Mouse (Mus musculus) cerebellum, adult 2 months (tissue): Measurements from ENCODE around the gene Atp6ap1l.

Experiments
- CTCF ChIP-seq: fragments of 200-500 bp; IDR thresholded peaks from 2 replicates; pipeline ENCODE4 v1.5.1; 2011; ENCODE audit warnings: low read depth, mild to moderate bottlenecking, control low read depth, low read length, moderate library complexity, borderline replicate concordance; ENCODE audit not compliant: insufficient read depth
- POLR2A ChIP-seq: fragments of 200-500 bp; IDR thresholded peaks from 2 replicates; pipeline ENCODE4 v1.6.1; 2011; ENCODE audit warnings: low read length, control low read depth, borderline replicate concordance; ENCODE audit not compliant: insufficient read depth

DNA sequence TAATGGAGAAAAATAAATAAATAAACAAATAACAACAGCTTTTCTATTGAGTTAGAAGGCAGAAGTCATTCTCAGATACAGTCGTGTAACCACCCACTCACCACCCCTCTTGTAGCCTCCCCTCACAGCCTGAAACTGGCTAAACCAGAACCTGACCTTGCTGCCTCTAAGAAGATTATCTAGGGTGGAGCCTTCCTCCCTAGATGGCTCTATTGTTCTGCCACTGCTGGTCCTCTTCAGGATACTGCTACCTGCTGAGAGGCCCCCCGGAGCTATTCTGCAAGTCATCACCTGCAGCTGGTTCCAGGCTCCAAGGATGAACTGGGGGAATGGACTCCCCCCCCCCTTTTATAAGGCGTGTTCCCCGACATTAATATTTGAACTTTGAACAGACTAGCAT is 36.0 kb downstream of the Atp6ap1l start:
- TF ChIP-seq POLR2A (no peak), CTCF (no peak)
